Mouse (Mus musculus): Measurements from ENCODE around the gene Acy3.

DNA sequence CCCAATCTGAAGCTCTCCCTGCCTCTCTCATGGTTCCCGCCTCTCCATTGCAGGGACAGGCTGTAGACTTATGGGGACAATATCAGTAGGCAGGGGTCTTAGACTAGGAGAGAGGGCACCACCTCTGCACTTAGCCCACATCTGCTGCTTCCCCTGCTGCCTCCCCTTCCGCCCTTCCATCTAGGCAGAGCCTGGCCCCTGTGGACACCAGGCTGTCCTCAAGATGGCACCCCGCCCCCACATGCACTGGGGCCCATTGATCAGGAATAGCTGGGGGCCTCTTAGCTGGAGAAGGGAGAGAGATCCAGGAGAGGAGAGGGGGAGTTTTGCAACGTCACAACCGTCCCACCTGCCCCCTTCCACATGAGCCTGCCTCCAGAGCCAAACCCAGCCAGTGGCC, 6.0 kb downstream of the Acy3 start, which contains the start of gene Tbx10:
- TF ChIP-seq CTCF (IDR thresholded peaks at IDR 0.05; ENCODE audit: low read depth) (no peak), EP300 (IDR thresholded peaks at IDR 0.05; ENCODE audit: low read depth) (no peak)

All from liver, embryonic 14.5 days (tissue).